Mouse (Mus musculus) Muller cell, postnatal 12 days (primary cell): ENCODE results near the gene Plekhh2.
A peak's percentile ranks its signal among the peaks of the same experiment; 100 is the strongest.
"Not testable (repeated sequence)": the region's sequence is repeated elsewhere in the genome, so short reads cannot be mapped to it uniquely, and the experiment has no call there.

Experiments
- DNase-seq: peaks from one replicate; pipeline ENCODE4 v3.0.0-alpha.2; 2015; ENCODE audit errors: inconsistent ontology term

Gene Plekhh2

DNA sequence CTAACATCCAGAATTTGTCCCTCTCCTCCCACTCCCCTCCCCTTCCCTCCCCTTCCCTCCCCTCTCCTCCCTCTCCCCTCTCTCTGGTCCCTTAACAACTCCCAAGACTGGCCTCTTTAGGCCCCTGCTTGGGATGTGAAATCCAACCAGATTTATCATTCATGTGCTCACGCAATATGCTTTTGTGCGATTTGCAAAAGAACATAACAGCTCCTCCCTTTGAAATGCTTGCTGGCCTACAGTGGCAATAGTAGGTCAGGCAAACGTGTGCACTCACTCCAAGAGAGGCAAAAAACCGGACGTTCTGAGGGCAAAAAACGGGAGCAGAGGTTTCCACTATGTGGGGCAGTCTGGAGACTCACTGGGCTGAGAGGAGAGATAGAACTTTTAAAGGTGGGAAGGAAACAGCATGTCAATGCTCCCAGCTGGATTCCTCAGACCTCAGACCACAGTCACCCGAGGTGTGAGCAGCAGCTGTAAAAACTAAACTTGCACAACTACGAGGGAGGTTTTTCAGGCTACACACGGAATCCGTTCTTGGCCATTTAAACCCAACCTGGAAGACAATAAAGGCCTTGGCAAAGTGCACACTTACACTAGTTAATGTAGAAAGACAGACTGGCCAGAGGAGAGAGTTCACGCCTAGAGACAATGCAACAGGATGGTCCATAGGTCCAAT is 595 bp upstream of the Plekhh2 start:
- peak; percentile 76 for DNase-seq

DNA sequence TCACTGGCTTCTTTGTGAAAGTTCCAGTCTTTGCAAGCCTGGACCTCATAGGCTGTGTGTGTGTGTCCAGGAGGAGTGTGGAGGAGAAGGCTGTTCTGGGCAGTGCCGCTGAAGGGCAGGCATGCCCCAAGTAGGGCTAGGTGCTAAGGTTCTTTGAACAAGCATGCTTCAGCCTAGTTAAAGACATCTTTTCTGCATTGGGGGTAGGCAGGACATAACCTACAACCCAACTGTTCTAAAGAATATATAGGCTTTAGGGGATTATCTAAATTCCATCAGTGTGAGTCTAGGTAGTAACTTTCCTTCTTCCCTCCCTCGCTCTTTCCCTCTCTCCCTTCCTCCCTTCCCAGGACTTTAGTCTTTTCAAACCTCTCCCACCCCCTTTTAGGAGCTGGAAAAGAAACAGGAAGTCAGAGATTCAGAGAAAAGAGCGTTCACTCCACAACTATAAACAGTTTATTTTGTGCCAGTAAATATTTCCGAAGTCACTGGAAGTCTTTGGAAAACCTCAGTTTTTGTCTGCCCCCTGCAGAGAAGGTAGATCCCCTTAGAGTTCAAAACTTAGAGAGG is 906 bp downstream of the Plekhh2 start:
- DNase-seq, result no peak

GRCm38 (mm10) chr17:84515901-84516300 is 4.2 kb downstream of the Plekhh2 start:
- DNase-seq, result no peak

- DNase-seq, result no peak
Observed at GRCm38 (mm10) chr17:84519346-84519745, 7.7 kb downstream of the Plekhh2 start.

DNA sequence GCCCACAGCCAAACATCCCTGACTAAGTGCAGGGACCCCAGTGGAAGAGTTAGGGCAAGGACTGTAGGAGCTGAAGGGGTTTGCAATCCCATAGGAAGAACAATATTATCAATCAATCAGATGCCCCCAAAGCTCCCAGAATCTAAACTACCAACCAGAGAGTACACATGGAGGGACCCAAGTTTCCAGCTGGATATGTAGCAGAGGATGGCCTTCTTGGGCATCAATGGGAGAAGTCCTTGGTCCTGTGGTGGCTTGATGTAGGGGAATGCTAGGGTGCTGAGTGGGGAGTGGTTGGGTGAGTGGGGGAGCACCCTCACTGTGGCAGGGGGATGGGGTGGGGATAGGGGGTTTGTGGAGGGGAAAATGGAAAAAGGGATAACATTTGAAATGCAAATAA is 8.4 kb downstream of the Plekhh2 start:
- DNase-seq, result no peak

GRCm38 (mm10) chr17:84529356-84529755 is 17.7 kb downstream of the Plekhh2 start:
- DNase-seq, result no peak

- peak; percentile 72 for DNase-seq
Observed at GRCm38 (mm10) chr17:84530202-84530796, 18.6 kb downstream of the Plekhh2 start.

GRCm38 (mm10) chr17:84532909-84533499 is 21.3 kb downstream of the Plekhh2 start:
- peak; percentile 53 for DNase-seq

GRCm38 (mm10) chr17:84533841-84534240 is 22.1 kb downstream of the Plekhh2 start:
- no peak for DNase-seq

GRCm38 (mm10) chr17:84534632-84535031 is 22.9 kb downstream of the Plekhh2 start:
- no peak for DNase-seq

DNA sequence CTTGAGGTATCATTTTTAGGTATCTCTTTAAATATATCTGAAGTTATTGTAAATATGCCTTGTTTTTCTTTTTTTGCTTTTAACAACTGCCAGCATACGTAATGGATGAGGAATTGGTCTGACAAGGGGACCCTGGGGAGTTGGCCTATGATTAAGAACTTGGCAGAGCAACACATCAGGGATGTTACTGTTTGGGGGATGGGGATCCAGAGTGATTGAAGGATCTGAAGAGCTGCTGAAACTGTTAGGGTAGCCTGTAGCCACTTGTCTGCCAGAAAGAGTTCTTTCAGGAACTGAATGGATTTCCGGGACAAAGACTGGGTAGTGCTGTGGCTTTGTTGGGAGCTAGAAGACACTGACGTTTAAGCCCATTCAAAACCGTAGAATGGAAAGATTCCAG is 23.5 kb downstream of the Plekhh2 start:
- DNase-seq, result peak; percentile 65

- DNase-seq, result no peak
Observed at GRCm38 (mm10) chr17:84537301-84537700, 25.6 kb downstream of the Plekhh2 start.

DNA sequence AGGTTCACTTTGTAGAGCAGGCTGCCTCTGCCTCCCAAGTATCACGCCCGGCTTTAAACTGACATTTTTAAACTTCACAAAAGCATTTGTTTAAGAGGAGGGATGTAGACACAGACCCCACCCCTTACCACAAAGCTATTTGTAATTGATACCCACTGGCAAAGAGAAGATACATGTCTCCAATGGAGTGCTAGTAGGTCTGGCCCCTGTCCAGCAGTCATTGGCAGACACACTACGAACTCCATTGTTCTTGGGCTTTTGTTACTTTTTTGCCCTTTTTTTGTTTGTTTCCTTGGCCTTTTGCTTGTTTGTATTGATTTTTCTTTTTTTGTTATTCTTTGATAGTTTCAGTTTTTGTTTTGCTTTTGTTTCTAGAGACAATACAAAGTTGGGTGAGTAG is 26.3 kb downstream of the Plekhh2 start:
- no peak for DNase-seq

DNA sequence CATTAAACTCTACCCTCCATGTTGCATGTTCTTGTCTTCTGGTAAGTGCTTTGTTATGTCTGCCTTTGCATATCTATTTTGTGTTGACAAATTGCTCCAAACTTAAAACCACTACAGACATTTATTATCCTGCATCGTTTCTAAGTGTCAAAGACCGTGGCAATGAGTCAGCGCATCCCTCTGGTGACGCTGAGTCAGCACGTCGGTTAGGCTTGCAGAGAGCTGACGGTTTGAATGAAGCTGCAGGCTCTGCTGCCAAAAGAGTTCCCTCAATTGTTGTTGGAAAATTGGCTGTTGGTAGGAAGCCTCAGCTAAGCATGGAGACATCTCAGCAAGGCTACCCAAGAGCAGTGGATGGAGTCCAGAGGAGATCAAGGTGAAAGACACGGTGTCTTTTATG is 28.9 kb downstream of the Plekhh2 start:
- peak; percentile 69 for DNase-seq

DNA sequence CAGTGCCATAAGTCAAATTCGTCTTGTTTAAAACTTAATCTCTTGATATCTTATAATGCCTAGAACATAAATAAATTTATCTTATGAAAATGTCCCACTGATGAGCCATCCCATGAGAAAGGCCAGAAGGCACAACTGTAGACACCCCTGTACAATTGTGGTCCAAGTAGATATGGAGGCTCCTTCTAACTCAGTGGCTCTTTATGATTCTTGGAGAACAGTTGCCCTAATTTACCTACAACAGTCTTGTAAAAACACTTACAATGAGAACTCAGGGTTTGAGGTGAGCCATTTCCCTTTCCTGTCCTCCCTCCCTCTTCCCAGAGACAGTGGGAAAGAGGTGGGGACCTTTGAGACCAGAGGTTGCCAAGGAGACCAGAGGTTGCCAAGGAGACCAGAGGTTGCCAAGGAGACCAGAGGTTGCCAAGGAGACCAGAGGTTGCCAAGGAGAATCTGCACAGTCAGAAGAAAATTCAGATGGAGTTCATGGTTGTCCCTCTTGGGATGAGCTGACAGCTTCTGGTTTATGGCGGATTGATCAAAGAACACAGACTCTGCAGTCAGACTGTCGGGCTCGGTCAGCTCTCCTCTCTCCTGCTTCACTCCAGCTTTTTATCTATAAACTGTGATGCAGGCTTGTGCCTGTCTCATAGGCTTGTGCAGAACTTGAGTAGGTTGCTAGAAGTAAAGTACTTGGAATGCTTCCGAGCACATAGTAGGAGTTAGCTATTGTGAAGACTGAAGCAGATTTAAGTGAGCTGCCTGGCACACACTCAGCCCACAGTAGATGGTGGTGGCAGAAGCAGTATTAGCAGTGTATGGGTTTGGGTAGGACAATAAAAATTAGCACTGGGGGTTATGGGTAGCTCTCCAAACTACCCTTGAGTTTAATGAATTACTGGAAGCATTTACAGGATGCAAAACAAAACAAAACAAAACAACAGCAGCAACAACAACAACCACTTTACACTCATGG is 39.5 kb downstream of the Plekhh2 start:
- no peak for DNase-seq

GRCm38 (mm10) chr17:84552230-84552629 is 40.5 kb downstream of the Plekhh2 start:
- DNase-seq, result no peak

DNA sequence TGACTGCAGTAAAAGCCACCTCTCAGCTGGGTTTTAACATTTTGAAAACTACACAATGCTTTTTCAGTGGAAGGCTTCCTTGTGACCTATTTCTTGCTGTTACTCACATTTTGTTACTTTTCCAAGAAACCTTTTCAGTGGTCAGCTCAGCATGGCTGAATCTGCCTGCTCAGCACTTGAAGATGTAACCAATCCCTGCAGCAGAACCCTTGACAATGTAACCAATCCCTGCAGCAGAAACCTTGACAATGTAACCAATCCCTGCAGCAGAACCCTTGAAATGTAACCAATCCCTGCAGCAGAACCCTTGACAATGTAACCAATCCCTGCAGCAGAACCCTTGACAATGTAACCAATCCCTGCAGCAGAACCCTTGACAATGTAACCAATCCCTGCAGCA is 52.6 kb downstream of the Plekhh2 start:
- not testable (repeated sequence) for DNase-seq

DNA sequence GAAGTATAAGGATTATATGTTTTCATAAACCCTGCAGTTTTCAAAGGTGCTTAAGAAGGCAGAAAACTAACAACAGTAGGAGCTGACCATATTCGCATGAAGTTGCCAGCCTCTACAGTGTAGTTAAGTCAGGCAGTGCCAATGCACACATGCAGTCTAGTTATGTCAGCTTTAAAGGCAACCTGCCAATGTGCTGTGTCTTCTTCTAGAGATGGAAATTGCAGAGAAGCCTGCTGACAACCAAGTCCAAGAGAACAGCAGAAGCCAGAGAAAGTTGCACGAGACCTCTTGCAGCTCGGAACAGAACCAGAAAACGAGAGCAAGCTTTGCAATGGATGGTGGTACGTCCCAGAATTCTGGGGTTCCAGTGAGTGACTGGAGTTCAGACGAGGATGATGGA is 54.1 kb downstream of the Plekhh2 start:
- no peak for DNase-seq

- DNase-seq, result no peak
Observed at GRCm38 (mm10) chr17:84566773-84567555, 55.3 kb downstream of the Plekhh2 start.

GRCm38 (mm10) chr17:84568807-84569206 is 57.1 kb downstream of the Plekhh2 start:
- DNase-seq, result no peak

DNA sequence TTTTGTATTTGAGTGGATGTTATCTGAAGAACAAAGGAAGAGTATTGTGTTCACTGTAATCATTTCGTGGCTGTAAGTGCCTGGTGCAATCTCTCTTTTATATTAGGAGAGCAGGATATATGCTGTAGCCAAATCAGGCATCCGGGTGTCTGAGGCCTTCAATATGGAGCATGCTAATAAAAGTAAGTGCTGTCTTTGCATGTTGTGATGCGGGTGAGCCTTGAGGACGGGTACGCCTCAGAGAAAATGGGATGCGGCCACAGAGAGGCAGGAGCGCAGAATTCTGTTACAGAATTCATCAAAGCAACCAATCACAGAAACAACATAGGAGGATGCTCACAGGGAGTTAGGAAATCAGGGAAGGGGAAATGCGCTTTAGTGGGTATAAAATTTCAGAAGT is 58.1 kb downstream of the Plekhh2 start:
- no peak for DNase-seq
